Mouse (Mus musculus) small intestine, adult 2 months (tissue): ENCODE measurements around the gene Ak3.

ENCODE experiments used
- CTCF ChIP-seq: fragments of 200-500 bp; IDR thresholded peaks from 2 replicates; pipeline ENCODE4 v1.5.1; 2012; ENCODE audit warnings: low read depth, mild to moderate bottlenecking, control low read depth, inconsistent platforms, low read length, moderate library complexity, mixed read lengths; ENCODE audit not compliant: insufficient replicate concordance, insufficient read length; ENCODE audit errors: extremely low read depth
- POLR2A ChIP-seq: fragments of 200-500 bp; IDR thresholded peaks from 2 replicates; pipeline ENCODE4 v1.6.1; 2012; ENCODE audit warnings: low read depth, mild to moderate bottlenecking, control low read depth, inconsistent platforms, low read length, moderate library complexity

GRCm38 (mm10) chr19:29014466-29015055, 33.2 kb downstream of the Ak3 start:
- TF ChIP-seq CTCF (no peak), POLR2A (no peak)
